Mouse (Mus musculus) ES-Bruce4 (cell line): ENCODE measurements around the gene Bpi. TPM values are rescaled to one million over a fixed set of nuclear protein-coding genes. Genes with fewer than 3 reads are reported as not detected.

Source experiments
- H3K27ac ChIP-seq: 2 replicates; pipeline ENCODE4 v1.5.1; 2012; ENCODE audit warnings: low read length, inconsistent platforms; ENCODE audit not compliant: insufficient read depth
- H3K27me3 ChIP-seq: 2 replicates; pipeline ENCODE4 v1.6.1; 2012; ENCODE audit warnings: mild to moderate bottlenecking, low read length, inconsistent platforms; ENCODE audit not compliant: control insufficient read depth, poor library complexity, insufficient read depth, severe bottlenecking
- H3K36me3 ChIP-seq: 2 replicates; pipeline ENCODE4 v1.6.1; 2012; ENCODE audit warnings: inconsistent platforms, mild to moderate bottlenecking, low read length, moderate library complexity; ENCODE audit not compliant: control insufficient read depth, poor library complexity, insufficient read depth, severe bottlenecking
- H3K4me1 ChIP-seq: one replicate; pipeline ENCODE4 v1.8.1; 2011; ENCODE audit warnings: low read length; ENCODE audit not compliant: control insufficient read depth, insufficient read depth
- H3K4me3 ChIP-seq: 2 replicates; pipeline ENCODE4 v1.5.1; 2011; ENCODE audit warnings: low read depth, mild to moderate bottlenecking, low read length
- H3K9ac ChIP-seq: 2 replicates; pipeline ENCODE4 v1.6.1; 2012; ENCODE audit warnings: low read depth, mild to moderate bottlenecking, inconsistent platforms; ENCODE audit not compliant: poor library complexity, severe bottlenecking
- H3K9me3 ChIP-seq: replicated peaks from 2 replicates; pipeline ENCODE4 v1.6.1; 2012; ENCODE audit warnings: mild to moderate bottlenecking, low read length, inconsistent platforms; ENCODE audit not compliant: control insufficient read depth, poor library complexity, insufficient read depth, severe bottlenecking
- CTCF ChIP-seq: IDR thresholded peaks from one replicate; pipeline ENCODE4 v1.8.1; 2011; ENCODE audit warnings: low read depth, low read length
- EP300 ChIP-seq: IDR thresholded peaks from 2 replicates; pipeline ENCODE4 v1.6.1; 2011; ENCODE audit warnings: low read depth, low read length; ENCODE audit not compliant: insufficient read depth
- POLR2A ChIP-seq: IDR thresholded peaks from one replicate; pipeline ENCODE4 v1.8.1; 2011; ENCODE audit warnings: low read length; ENCODE audit not compliant: insufficient read depth
- polyA plus RNA-seq: library from polyadenylated mRNA; stranded (reverse); fragments of >200 nt; gene quantifications from 2 replicates; pipeline ENCODE4 v1.2.4, GENCODE M21; 2011; ENCODE audit warnings: low read depth; ENCODE audit not compliant: missing spikeins, insufficient read depth, insufficient read length

Bpi gene
- polyA plus RNA-seq, 1 experiment = not detected

DNA sequence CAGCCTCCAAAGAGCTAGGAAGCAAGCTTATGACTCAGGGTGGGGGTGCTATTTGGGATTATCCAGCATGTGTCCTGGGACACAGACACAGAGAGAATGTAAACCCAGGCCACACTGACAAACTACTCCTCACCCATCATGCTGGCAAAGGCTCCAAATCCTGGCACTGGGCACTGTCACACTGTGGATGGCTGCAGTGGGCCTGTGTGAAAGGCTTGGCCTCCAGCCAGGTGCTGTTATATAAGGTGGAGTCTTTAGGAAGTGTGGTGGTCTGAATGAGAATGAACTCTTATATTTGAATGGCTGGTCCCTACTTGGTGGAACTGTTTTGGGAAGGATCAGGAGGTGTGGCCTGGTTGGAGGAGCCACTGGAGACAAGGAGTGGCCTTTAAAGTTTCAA is 21.2 kb upstream of the Bpi start:
- TF ChIP-seq POLR2A (no peak), CTCF (no peak), EP300 (no peak)
- no peaks in the 10 kb centered on the region for H3K36me3 ChIP-seq
- no peaks in the 10 kb centered on the region for H3K4me1 ChIP-seq
- H3K4me3 ChIP-seq = no peak overlapping the region
- H3K27me3 ChIP-seq = no peaks in the 10 kb centered on the region
- no peaks in the 10 kb centered on the region for H3K9me3 ChIP-seq
- H3K27ac ChIP-seq = no peak overlapping the region
- H3K9ac ChIP-seq = no peak overlapping the region

DNA sequence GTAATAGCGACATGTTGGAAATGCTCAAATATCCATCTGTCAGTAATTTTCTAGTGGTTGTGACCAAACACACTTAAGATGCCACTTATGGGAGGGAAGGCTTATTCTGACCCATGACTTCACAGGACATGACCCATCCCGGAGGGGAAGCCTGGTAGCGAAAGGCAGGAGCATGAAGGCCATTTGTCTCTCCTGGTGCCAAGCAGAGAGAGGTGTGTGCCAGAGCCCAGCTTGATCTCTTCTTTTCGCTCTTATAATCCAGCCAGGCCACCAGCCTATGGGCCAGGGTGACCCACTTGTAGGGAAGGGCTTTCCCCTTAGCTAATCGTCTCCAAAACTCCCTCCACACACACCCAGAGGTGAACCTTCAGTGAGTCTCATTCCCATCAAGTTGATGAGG is 19.8 kb upstream of the Bpi start:
- Histone ChIP-seq H3K9ac (no peak overlapping the region), H3K27me3 (no peaks in the 10 kb centered on the region), H3K27ac (no peak overlapping the region), H3K36me3 (no peaks in the 10 kb centered on the region), H3K4me1 (no peaks in the 10 kb centered on the region), H3K4me3 (no peak overlapping the region), H3K9me3 (no peaks in the 10 kb centered on the region)
- TF ChIP-seq CTCF (no peak), POLR2A (no peak)

DNA sequence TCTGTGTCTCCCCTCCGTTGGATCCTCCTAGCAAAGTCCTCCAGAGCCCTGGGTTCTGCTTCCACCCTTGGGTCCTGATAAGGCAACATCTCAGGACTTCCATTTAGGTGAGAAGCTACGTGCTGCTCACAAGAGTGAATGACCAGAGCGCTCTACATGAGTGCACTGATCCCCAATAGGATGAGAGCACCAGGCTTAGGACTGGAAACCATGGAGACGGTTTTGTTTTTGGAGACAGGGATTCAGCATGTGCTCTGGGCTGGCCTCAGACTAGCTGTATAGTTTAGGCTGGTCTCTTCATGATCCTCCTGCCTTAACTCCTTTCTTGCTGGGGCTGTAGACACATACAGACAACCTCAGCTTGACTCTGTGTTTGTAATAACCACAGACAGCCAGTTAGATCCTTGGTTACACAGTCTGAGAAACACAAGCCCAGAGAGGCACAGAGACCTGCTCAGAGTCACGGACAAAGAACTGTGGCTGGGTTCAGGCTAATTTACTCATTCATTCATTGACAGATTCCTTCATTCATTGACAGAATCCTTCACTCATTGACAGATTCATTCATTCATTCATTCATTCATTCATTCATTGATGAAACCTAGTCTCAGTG is 16.7 kb upstream of the Bpi start:
- Histone ChIP-seq H3K27me3 (no peaks in the 10 kb centered on the region), H3K36me3 (no peaks in the 10 kb centered on the region), H3K4me3 (no peak overlapping the region), H3K27ac (no peak overlapping the region), H3K9ac (no peak overlapping the region), H3K9me3 (no peaks in the 10 kb centered on the region), H3K4me1 (no peaks in the 10 kb centered on the region)
- no peak for TF ChIP-seq CTCF
- no peak for TF ChIP-seq EP300
- no peak for TF ChIP-seq POLR2A

DNA sequence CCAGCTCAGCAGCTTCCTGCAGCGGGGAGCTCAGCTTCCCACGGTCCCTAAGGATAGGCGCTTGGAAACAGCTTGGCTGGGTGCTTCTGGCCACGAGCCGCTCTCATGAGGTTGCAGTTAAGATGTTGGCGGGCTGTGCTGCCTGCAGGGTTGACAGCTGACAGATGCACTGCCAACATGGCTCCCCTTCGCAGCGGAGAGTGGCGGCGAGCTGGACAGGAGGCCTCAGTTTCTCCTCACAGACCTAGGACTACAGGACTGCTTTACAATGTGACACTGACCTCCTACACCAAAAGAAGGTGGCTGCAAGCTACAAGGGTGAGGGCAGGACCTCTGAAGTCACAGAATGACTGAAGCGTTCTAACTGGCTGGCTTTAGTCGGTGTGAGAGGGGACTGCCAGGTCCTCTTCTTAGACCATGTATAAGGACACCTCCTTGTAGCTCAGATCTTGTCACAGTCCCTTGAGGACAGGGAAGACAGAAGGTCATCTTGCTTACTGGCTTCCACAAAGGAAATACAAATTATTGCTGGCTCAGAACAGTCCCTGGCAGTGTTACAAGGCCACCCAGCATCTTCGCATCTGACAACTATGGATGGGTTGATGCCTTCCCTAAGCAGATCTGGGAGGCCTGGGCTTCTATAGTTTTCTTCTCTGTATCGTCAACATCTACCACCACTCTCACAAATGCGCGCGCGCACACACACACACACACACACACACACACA is 15.6 kb upstream of the Bpi start:
- TF ChIP-seq CTCF = no peak
- no peak for TF ChIP-seq EP300
- no peak for TF ChIP-seq POLR2A
- no peaks in the 10 kb centered on the region for H3K27me3 ChIP-seq
- H3K36me3 ChIP-seq = no peaks in the 10 kb centered on the region
- H3K27ac ChIP-seq = no peak overlapping the region
- H3K4me1 ChIP-seq = no peaks in the 10 kb centered on the region
- H3K9me3 ChIP-seq = no peaks in the 10 kb centered on the region
- no peak overlapping the region for H3K4me3 ChIP-seq
- no peak overlapping the region for H3K9ac ChIP-seq

DNA sequence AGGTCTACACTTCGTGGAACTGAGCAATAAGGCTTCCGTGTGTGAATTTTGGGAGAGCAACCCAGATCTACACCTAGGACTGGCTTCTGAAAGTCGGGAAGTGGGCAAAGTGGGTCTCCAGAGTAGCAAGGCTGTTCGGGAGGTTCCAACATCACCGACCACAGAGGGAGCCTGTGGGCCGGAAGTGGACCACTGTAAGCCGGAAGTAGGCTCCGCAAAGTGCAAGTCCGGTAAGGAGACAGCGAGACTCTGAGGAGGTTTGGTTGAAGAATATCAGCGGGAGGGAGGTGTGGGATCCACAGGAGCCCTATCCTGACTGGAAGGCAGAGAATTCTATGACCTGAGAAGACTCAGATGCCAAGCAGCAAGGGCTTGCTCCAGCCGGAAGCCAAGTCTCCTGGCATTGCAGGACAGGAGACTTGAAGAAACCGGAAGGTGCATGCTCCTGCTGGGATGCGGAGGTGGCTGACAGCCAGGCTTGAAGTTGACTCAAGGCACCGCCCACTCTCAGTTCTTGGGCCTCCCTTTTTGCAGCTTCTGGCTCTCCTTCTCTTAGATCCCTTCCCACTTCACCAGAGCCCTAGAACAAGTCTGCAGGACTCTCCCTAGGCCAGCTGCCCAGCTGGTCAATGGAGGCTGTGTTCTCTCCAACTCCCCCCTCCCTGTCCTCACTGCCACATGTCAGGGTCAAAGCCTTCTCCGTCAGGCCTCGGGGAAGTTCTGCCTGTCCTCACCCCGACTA is 14.6 kb upstream of the Bpi start:
- no peaks in the 10 kb centered on the region for H3K9me3 ChIP-seq
- TF ChIP-seq POLR2A (no peak), CTCF (no peak), EP300 (no peak)
- no peak overlapping the region for H3K27ac ChIP-seq
- no peak overlapping the region for H3K9ac ChIP-seq
- H3K4me1 ChIP-seq = no peaks in the 10 kb centered on the region
- no peaks in the 10 kb centered on the region for H3K36me3 ChIP-seq
- H3K4me3 ChIP-seq = no peak overlapping the region
- H3K27me3 ChIP-seq = no peaks in the 10 kb centered on the region
